Mouse (Mus musculus): ENCODE measurements around the gene Creg1. TPM values are rescaled to one million over a fixed set of nuclear protein-coding genes. Genes with fewer than 3 reads are reported as not detected.

Gene Creg1
- polyA plus RNA-seq, 1 experiment from 2014 or later = 90.6 TPM

DNA sequence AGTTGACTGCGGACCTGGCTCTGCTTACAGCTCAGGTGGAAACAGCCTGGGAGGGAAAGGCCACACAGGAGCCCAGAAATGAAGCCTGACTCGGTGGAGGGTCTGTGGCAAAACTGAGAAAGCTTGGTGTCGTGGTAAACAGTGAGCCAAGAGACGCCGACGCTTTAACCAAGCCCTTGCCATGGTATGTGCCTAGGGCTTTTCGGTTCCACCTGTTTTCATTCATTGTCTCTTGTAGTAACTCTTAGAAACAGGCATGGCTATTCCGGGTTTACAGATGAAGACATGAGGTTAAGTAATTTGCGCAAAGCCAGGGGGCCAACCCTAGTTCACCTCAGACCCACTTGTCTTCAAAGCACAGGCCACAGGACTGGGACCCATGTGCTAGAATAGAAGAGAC lies 1.0 kb downstream of the Creg1 start:
- Histone ChIP-seq H3K4me2 (ENCODE audit: low read depth, low read length) (peak overlapping the region; percentile 79), H3K4me1 (ENCODE audit: control insufficient read depth, insufficient read depth, low read length) (peaks cover 10% of the 10 kb centered on the region; the same call in 1 of the 2 replicates), H3K9ac (ENCODE audit: low read length) (peak overlapping the region; percentile 81), H3K27me3 (ENCODE audit: control insufficient read depth, insufficient read depth, low read length) (no peaks in the 10 kb centered on the region), H3K27ac (ENCODE audit: low read length) (peak overlapping the region; percentile 40; the same call in 1 of the 2 replicates), H3K36me3 (ENCODE audit: control insufficient read depth, insufficient read depth, low read length) (no peaks in the 10 kb centered on the region), H3K9me3 (replicated peaks; ENCODE audit: control insufficient read depth, low read length) (no peaks in the 10 kb centered on the region), H3K4me3 (replicated peaks; ENCODE audit: low read length) (peak overlapping the region; percentile 87)
- 48% methylated on average over 9 of the region's 9 CpGs for WGBS
- ATAC-seq (ENCODE audit: insufficient read depth, low FRiP score) = no peak

GRCm38 (mm10) chr1:165765041-165765440 lies 1.5 kb downstream of the Creg1 start:
- Histone ChIP-seq H3K27me3 (ENCODE audit: control insufficient read depth, insufficient read depth, low read length) (no peaks in the 10 kb centered on the region), H3K9me3 (replicated peaks; ENCODE audit: control insufficient read depth, low read length) (no peaks in the 10 kb centered on the region), H3K4me3 (replicated peaks; ENCODE audit: low read length) (peak overlapping the region; percentile 87; the same call in 1 of the 2 replicates), H3K27ac (ENCODE audit: low read length) (no peak overlapping the region), H3K4me2 (ENCODE audit: low read depth, low read length) (peak overlapping the region; percentile 79; the same call in 1 of the 2 replicates), H3K4me1 (ENCODE audit: control insufficient read depth, insufficient read depth, low read length) (peaks cover 10% of the 10 kb centered on the region; the same call in 1 of the 2 replicates), H3K36me3 (ENCODE audit: control insufficient read depth, insufficient read depth, low read length) (no peaks in the 10 kb centered on the region), H3K9ac (ENCODE audit: low read length) (0 out of 2 replicates have a peak overlapping the region, but pooled peaks have one; percentile 6)
- ATAC-seq (ENCODE audit: insufficient read depth, low FRiP score) = no peak
- 82% methylated on average over 11 of the region's 11 CpGs for WGBS

- Histone ChIP-seq H3K27me3 (ENCODE audit: control insufficient read depth, insufficient read depth, low read length) (no peaks in the 10 kb centered on the region), H3K4me1 (ENCODE audit: control insufficient read depth, insufficient read depth, low read length) (peaks cover 10% of the 10 kb centered on the region; the same call in 1 of the 2 replicates), H3K9me3 (replicated peaks; ENCODE audit: control insufficient read depth, low read length) (no peaks in the 10 kb centered on the region), H3K4me2 (ENCODE audit: low read depth, low read length) (0 out of 2 replicates have a peak overlapping the region, but pooled peaks have one; percentile 2), H3K27ac (ENCODE audit: low read length) (no peak overlapping the region), H3K4me3 (replicated peaks; ENCODE audit: low read length) (0 out of 2 replicates have a peak overlapping the region, but pooled peaks have one; percentile 1), H3K9ac (ENCODE audit: low read length) (no peak overlapping the region), H3K36me3 (ENCODE audit: control insufficient read depth, insufficient read depth, low read length) (no peaks in the 10 kb centered on the region)
- no peak for ATAC-seq (ENCODE audit: insufficient read depth, low FRiP score)
- WGBS = 81% methylated on average over 17 of the region's 17 CpGs
Observed at GRCm38 (mm10) chr1:165765651-165766294, 2.2 kb downstream of the Creg1 start.

- no peaks in the 10 kb centered on the region for H3K36me3 ChIP-seq (ENCODE audit: control insufficient read depth, insufficient read depth, low read length)
- H3K9me3 ChIP-seq (replicated peaks; ENCODE audit: control insufficient read depth, low read length) = no peaks in the 10 kb centered on the region
- H3K9ac ChIP-seq (ENCODE audit: low read length) = no peak overlapping the region
- no peaks in the 10 kb centered on the region for H3K27me3 ChIP-seq (ENCODE audit: control insufficient read depth, insufficient read depth, low read length)
- H3K4me1 ChIP-seq (ENCODE audit: control insufficient read depth, insufficient read depth, low read length) = peaks cover 10% of the 10 kb centered on the region; the same call in 1 of the 2 replicates
- WGBS = 84% methylated on average over 7 of the region's 7 CpGs
- no peak for ATAC-seq (ENCODE audit: insufficient read depth, low FRiP score)
- no peak overlapping the region for H3K4me3 ChIP-seq (replicated peaks; ENCODE audit: low read length)
- H3K27ac ChIP-seq (ENCODE audit: low read length) = no peak overlapping the region
- no peak overlapping the region for H3K4me2 ChIP-seq (ENCODE audit: low read depth, low read length)
Observed at GRCm38 (mm10) chr1:165766295-165766890, 2.8 kb downstream of the Creg1 start.

DNA sequence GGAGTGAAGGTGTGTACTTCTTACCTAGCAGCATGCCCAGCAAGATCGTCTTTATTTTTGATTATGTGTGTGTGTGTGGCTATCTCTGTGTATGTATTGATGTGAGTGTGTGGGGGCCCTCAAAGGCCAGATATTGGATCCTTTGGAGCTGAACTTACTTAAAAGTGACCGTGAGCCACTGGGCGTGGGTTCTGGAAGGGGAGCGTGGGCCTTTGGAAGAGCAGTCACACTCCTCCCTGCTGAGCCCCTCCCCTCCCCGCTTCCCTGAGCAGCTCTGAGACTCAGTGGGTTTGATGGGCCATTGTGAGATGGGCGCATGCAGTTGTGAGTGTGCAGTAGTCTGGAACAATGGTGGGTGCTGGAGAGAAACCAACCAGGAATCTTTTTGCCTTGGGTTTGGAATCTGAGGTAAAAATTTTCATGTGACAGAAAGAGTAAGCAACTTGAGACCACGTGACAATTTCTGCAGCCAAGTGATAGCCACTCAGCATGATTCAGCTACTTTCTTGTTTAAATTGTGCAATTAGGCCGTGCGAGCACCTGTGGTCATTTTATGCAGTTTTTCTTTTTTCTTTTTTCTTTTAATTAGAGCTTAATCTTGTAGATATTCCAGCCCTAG lies 5.5 kb downstream of the Creg1 start:
- WGBS = 73% methylated on average over 9 of the region's 9 CpGs
- no peak overlapping the region for H3K9ac ChIP-seq (ENCODE audit: low read length)
- H3K4me1 ChIP-seq (ENCODE audit: control insufficient read depth, insufficient read depth, low read length) = peaks cover 5% of the 10 kb centered on the region; the same call in 1 of the 2 replicates
- H3K27me3 ChIP-seq (ENCODE audit: control insufficient read depth, insufficient read depth, low read length) = no peaks in the 10 kb centered on the region
- H3K27ac ChIP-seq (ENCODE audit: low read length) = no peak overlapping the region
- no peaks in the 10 kb centered on the region for H3K9me3 ChIP-seq (replicated peaks; ENCODE audit: control insufficient read depth, low read length)
- no peak for ATAC-seq (ENCODE audit: insufficient read depth, low FRiP score)
- no peak overlapping the region for H3K4me3 ChIP-seq (replicated peaks; ENCODE audit: low read length)
- H3K4me2 ChIP-seq (ENCODE audit: low read depth, low read length) = no peak overlapping the region
- H3K36me3 ChIP-seq (ENCODE audit: control insufficient read depth, insufficient read depth, low read length) = no peaks in the 10 kb centered on the region

GRCm38 (mm10) chr1:165770181-165770759 lies 6.7 kb downstream of the Creg1 start:
- no peaks in the 10 kb centered on the region for H3K27me3 ChIP-seq (ENCODE audit: control insufficient read depth, insufficient read depth, low read length)
- no peak overlapping the region for H3K4me2 ChIP-seq (ENCODE audit: low read depth, low read length)
- ATAC-seq (ENCODE audit: insufficient read depth, low FRiP score) = no peak
- H3K27ac ChIP-seq (ENCODE audit: low read length) = no peak overlapping the region
- H3K9me3 ChIP-seq (replicated peaks; ENCODE audit: control insufficient read depth, low read length) = no peaks in the 10 kb centered on the region
- no peak overlapping the region for H3K4me3 ChIP-seq (replicated peaks; ENCODE audit: low read length)
- no peak overlapping the region for H3K9ac ChIP-seq (ENCODE audit: low read length)
- WGBS = 74% methylated on average over 10 of the region's 10 CpGs
- H3K4me1 ChIP-seq (ENCODE audit: control insufficient read depth, insufficient read depth, low read length) = no peaks in the 10 kb centered on the region
- no peaks in the 10 kb centered on the region for H3K36me3 ChIP-seq (ENCODE audit: control insufficient read depth, insufficient read depth, low read length)

- H3K9ac ChIP-seq (ENCODE audit: low read length) = no peak overlapping the region
- H3K36me3 ChIP-seq (ENCODE audit: control insufficient read depth, insufficient read depth, low read length) = no peaks in the 10 kb centered on the region
- H3K4me2 ChIP-seq (ENCODE audit: low read depth, low read length) = peak overlapping the region; percentile 30
- H3K9me3 ChIP-seq (replicated peaks; ENCODE audit: control insufficient read depth, low read length) = no peaks in the 10 kb centered on the region
- H3K27me3 ChIP-seq (ENCODE audit: control insufficient read depth, insufficient read depth, low read length) = no peaks in the 10 kb centered on the region
- no peak overlapping the region for H3K27ac ChIP-seq (ENCODE audit: low read length)
- WGBS = 2% methylated on average over 12 of the region's 12 CpGs
- ATAC-seq (ENCODE audit: insufficient read depth, low FRiP score) = peak; percentile 86
- 0 out of 2 replicates have a peak overlapping the region, but pooled peaks have one; percentile 15 for H3K4me3 ChIP-seq (replicated peaks; ENCODE audit: low read length)
- no peaks in the 10 kb centered on the region for H3K4me1 ChIP-seq (ENCODE audit: control insufficient read depth, insufficient read depth, low read length)
Observed at GRCm38 (mm10) chr1:165771491-165771897, 7.9 kb downstream of the Creg1 start.

- H3K4me1 ChIP-seq (ENCODE audit: control insufficient read depth, insufficient read depth, low read length) = no peaks in the 10 kb centered on the region
- H3K27me3 ChIP-seq (ENCODE audit: control insufficient read depth, insufficient read depth, low read length) = no peaks in the 10 kb centered on the region
- H3K27ac ChIP-seq (ENCODE audit: low read length) = no peak overlapping the region
- H3K4me2 ChIP-seq (ENCODE audit: low read depth, low read length) = peak overlapping the region; percentile 30; the same call in 1 of the 2 replicates
- no peak for ATAC-seq (ENCODE audit: insufficient read depth, low FRiP score)
- no peaks in the 10 kb centered on the region for H3K9me3 ChIP-seq (replicated peaks; ENCODE audit: control insufficient read depth, low read length)
- H3K4me3 ChIP-seq (replicated peaks; ENCODE audit: low read length) = 0 out of 2 replicates have a peak overlapping the region, but pooled peaks have one; percentile 15
- 55% methylated on average over 9 of the region's 9 CpGs for WGBS
- H3K9ac ChIP-seq (ENCODE audit: low read length) = no peak overlapping the region
- no peaks in the 10 kb centered on the region for H3K36me3 ChIP-seq (ENCODE audit: control insufficient read depth, insufficient read depth, low read length)
Observed at GRCm38 (mm10) chr1:165771998-165772397, 8.5 kb downstream of the Creg1 start.

Data from stomach, embryonic 16.5 days (tissue).